Mouse (Mus musculus): ENCODE results near the gene 1110059E24Rik.

DNA sequence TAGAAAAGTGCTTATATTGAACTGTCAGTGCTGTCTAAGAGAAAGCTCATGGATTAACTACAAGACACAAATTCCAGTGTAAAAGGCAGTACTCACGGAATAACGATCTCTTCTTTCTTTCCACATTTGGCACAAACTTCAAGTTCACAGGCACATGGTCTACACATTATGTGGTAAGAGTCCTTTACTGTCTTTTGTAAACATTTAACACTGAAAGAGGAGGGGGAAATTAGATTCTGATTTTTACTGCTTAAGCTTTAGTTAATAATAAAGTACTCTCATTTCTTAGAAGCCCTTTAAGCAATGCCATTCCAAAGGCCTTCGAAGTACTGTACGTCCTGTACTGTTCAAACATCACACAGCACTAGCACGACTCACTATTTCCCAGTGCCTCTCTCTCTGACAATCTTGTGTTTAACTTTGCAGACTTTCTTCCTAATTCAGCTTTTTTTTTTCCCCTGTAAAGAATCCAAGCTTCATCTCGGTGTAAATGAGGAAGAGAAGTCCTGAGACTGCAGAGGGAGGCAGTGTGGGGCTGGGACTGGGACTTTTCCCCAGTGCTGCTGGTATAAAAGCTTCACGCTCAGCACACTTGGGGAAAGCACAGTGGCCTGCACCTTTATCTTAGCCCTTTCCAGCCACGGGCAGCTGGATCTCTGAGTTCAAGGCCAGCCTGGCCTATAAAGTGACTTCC is 54.0 kb downstream of the 1110059E24Rik start:
- TF ChIP-seq CTCF (IDR thresholded peaks at IDR 0.05; ENCODE audit: low read depth, low read length) (no peak), POLR2A (IDR thresholded peaks at IDR 0.05; ENCODE audit: borderline replicate concordance, low read depth, low read length) (no peak)

Data from bone marrow macrophage, adult 2 months (primary cell).